Mouse (Mus musculus) neural tube, embryonic 10.5 days (tissue): ENCODE measurements at regions not wholly inside any gene's neighbourhood (a gene's known extent, or its start where the extent isn't known, plus 50 kb on each side); places are given as distances from the start of the nearest gene placed in this dataset.

ENCODE experiments used
- DNase-seq: peaks from one replicate; pipeline ENCODE4 v3.0.0-alpha.2; 2017; ENCODE audit warnings: low spot score; ENCODE audit errors: extremely low spot score

DNA sequence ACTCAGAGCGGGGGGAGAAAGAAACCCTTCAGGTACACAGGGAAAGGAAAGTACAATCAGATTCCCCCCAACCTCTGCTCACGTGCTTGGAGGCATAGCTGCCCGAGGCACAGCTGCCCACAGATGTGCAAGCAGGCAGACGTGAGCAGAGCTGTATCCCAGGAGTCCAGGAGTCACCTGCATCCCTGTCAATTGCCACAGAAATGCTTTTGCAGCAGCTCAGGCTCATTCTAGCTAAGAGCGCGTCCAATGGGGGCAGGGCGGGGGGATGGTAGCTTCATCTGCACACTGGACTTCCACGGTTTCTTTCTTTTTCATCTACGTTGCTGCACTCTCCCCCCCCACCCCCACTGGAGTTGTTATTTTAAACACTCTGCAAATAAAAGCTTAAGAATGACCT is 66.0 kb upstream of the Fat4 start:
- no peak for DNase-seq

- DNase-seq = no peak
Observed at GRCm38 (mm10) chr3:38820315-38820714, 66.4 kb upstream of the Fat4 start.

- no peak for DNase-seq
Observed at GRCm38 (mm10) chr3:38817651-38818050, 69.1 kb upstream of the Fat4 start.

- DNase-seq = no peak
Observed at GRCm38 (mm10) chr3:38812457-38812856, 74.3 kb upstream of the Fat4 start.

GRCm38 (mm10) chr3:38811635-38812034 is 75.1 kb upstream of the Fat4 start:
- no peak for DNase-seq

DNA sequence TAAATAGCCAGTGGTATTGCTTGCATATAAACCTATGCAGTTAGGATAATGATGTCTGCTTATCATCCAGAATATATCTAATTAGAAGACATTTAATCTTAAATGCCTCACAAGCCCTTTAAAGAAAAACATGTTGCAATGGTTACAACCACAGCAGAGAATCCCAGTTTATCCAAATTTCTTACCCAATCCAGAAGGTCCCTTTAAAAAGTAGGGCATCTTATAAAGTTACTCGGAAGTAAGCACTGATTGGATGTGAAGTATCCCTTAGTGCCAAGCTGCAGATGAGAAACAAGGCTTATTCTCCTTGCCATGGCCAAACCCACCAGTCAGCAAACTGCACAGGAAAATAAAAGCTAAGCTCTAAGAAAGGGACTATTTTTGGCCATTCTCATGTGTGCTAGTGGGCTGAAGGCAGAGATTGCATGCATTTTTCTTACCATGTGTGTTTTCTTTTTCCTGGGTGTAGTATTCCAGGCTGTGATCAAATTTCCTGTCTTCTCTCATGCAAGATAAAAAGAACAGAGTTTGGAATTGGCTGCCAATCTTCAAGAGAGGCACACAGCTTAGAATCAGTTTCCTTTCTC is 80.2 kb upstream of the Fat4 start:
- DNase-seq = no peak

DNA sequence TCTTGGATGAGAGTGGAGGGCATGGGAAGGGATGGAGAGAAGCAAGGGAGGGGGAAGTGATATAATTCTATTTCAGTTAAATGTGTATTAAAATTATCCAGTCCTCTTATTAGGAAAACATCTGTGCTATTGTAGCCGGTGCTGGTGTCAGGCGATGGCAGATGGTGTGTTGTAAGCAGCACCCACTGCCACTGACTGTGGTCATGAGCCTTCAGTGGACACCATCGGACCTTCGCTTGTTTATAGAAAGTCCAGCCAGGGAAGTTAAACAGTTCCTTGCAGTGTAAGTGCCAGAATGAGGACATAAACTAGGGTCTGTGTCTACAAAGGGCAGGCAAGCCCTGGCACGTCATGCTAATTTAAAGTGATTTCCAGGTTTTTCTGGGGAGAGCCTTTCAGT is 80.7 kb upstream of the Fat4 start:
- DNase-seq = no peak

DNA sequence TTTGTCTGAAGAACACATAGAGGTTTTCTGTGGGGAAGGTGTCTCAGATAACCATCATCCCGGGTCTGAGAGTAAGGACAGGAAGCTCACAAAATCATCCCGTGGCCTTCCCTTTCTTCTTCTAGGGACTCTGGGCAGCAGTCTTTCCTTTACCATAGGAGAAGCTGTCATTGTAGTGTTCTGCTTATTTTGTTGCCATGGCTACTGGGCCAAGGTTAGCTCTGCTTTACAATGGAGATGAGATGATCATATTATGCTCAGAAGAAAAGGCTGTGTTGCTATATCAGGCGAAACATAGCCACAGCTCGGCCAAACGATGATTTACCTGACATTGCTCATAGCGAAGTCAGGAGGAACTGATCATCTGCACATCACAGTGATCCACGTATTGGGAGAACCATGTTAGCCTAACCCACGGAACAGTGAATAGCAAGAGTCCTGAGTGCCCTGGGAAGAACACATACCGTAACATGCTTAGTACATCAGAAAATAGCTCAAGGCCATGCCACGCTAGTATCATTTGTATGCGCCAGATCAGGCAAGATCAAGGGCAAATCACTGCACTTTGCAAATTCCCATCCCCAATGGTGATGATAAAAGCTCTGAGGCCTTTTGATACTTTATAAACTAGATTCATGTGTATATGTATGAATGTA is 91.0 kb upstream of the Fat4 start:
- no peak for DNase-seq

GRCm38 (mm10) chr3:38793221-38793620 is 93.5 kb upstream of the Fat4 start:
- DNase-seq = no peak

- DNase-seq = no peak
Observed at GRCm38 (mm10) chr3:38788751-38789150, 98.0 kb upstream of the Fat4 start.

DNA sequence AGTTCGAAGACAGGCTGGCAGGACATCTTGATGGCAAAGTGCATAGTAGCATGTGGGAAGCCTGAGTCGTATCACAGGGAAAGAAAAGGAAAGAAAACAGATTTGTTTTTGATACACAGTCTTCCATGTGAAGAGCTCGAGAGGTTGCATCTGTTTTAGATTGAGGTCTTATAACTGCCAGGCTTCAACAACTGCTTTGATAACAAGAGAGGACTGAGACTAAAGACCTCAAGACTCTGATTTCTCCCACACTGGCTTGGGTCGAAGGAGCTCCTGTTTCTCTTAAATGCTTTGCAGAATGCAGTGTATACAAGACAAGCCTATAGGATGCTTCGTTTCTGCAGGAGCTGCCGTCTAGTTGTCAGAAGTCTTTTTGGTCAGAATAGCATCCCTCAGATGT is 103.0 kb upstream of the Fat4 start:
- DNase-seq = no peak

- DNase-seq = no peak
Observed at GRCm38 (mm10) chr3:38783051-38783450, 103.7 kb upstream of the Fat4 start.

GRCm38 (mm10) chr3:38776743-38777366 is 109.9 kb upstream of the Fat4 start:
- DNase-seq = no peak

- DNase-seq = no peak
Observed at GRCm38 (mm10) chr3:38754632-38755123, 132.1 kb upstream of the Fat4 start.

DNA sequence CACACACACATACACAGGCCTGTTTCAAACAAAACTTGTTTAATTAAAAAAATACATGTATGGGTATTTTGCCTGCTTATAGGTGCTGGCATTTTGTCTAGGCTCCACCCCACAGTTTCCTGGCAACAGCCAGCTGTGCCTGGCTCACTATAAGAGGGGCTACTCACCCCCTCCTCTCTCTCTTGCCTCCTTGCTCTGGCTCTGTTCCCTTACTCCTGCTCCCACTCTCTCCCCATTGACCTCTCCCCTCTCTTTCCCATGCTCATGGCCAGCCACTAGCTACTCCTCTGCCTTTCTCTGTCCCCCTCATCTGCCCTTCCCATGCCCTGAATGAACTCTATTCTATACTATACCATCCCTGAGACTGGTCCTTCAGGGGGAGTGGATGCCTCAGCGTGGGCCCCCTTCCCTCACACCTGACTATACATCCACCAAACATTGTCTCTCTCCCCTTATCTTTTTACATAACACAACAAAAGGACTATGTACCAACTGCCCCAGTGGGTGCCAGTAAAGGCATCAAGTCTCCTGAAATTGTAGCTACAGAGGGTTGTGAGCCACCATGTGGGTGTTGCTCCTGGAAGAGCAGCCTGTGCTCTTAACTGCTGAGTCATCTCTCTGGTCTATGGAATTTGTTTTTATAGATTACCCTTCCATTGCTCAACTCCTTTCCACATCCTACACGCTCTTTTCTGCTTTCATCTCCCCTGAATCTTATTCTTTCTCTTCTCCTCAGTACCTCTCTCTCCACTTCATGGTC is 133.1 kb upstream of the Fat4 start:
- no peak for DNase-seq

- no peak for DNase-seq
Observed at GRCm38 (mm10) chr3:38742155-38742554, 144.6 kb upstream of the Fat4 start.

DNA sequence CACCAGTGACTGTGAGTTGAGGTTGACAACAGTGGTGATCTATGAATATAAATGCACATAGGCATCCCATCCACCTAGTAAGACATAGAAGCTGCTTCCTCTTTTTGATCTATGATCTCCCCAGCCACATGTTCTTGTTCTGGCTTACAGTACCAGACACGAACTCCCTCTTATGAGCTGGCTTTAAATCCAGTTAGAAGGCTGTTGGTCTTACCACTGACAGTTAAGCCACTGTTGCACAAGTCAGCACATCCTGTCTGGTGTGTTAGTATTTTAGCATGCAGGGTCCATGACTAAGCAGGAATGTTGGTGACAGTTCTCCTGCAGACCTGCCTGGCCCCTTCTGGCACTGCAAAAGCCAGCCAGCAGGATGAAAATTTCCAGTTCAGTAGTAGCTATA is 164.1 kb upstream of the Fat4 start:
- no peak for DNase-seq

DNA sequence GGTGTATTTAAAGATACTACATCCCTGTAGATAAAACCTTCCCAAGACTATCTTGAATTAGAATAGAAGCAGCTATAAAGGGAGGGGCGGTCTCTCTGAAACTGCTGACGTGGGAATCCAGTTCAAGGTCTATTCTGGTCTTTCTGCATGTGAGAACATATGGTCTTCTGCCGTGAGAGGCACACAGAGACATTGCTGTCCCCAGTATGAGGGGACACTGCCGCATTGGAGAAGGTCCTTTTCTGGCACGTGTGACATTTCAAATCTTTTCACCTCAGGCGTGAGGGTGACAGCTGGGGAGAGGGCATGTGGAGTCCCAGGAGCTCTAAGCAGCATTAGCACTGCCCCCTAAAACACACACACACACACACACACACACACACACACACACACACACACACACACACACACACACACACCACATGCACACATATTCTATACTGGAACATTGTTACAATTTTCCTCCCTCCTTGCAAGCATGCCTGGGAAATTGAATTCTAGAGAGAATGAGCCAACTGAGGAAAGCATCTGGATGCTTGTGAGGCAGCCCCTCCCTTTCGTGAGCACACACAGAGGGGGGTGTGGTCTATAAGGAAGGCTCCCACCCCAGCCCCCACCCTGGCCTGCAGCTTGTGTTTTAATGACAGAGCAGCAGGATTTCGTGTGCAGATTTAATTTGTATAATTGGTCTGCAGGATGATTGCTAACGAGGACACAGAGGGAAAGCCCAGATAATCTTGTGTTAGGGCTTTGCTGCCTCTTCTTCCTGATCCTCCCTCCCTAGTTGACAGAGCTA is 174.5 kb upstream of the Fat4 start:
- no peak for DNase-seq

DNA sequence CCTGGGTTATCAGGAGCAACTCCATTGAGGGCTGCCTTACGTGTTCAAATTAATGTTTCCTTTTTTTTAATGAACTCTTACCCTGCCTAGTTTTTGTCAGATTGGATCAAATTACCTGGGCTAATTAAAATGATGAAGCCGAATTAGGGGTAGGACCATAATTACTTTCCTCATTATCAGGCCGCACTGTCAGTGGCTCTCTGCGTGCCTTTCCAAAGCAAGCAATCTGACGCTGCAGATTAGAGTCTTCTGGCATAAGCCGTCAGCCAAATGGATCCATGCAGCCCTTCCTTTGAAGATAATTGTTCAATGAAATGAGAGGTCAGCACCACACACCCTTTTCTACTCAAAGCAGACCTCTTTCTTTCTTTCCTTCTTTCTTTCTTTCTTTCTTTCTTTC is 175.5 kb upstream of the Fat4 start:
- DNase-seq = no peak

- DNase-seq = no peak
Observed at GRCm38 (mm10) chr3:38707891-38708290, 178.8 kb upstream of the Fat4 start.

DNA sequence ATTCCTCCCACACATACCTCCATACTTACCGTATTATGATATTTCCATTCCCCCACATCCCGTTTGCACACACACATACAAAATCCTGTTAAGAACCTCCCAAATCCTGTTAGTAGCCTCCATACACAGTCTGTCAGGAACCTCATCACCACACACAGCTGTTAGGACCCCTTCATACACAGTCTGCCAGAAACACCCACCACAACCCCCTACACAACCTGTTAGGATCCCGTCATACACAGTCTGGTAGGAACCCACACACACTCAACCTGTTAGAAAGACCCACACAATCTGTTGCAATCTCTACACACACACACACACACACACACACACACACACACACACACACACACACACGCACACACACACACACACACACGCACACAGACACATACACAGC is 187.5 kb upstream of the Fat4 start:
- no peak for DNase-seq
